Mouse (Mus musculus): Measurements from ENCODE around the gene Dcaf8.

The Dcaf8 gene

GRCm38 (mm10) chr1:172198316-172198715 is 50.4 kb downstream of the Dcaf8 start:
- peak; percentile 55 for DNase-seq

GRCm38 (mm10) chr1:172198996-172199395 is 51.1 kb downstream of the Dcaf8 start:
- peak; percentile 30 for DNase-seq

GRCm38 (mm10) chr1:172200161-172200560 is 52.3 kb downstream of the Dcaf8 start:
- no peak for DNase-seq

GRCm38 (mm10) chr1:172200871-172201447 is 53.1 kb downstream of the Dcaf8 start:
- peak; percentile 80 for DNase-seq

GRCm38 (mm10) chr1:172201967-172202880 is 54.3 kb downstream of the Dcaf8 start:
- DNase-seq = peak; percentile 93

- peak; percentile 71 for DNase-seq
These were observed 55.1 kb downstream of the Dcaf8 start for GRCm38 (mm10) chr1:172202894-172203522.

- peak; percentile 58 for DNase-seq
These were observed 55.7 kb downstream of the Dcaf8 start for GRCm38 (mm10) chr1:172203566-172203965.

GRCm38 (mm10) chr1:172204033-172204813 is 56.3 kb downstream of the Dcaf8 start:
- DNase-seq = peak; percentile 57

GRCm38 (mm10) chr1:172204814-172205740 is 57.2 kb downstream of the Dcaf8 start:
- DNase-seq = peak; percentile 81

- peak; percentile 72 for DNase-seq
These were observed 57.8 kb downstream of the Dcaf8 start for GRCm38 (mm10) chr1:172205741-172206087.

GRCm38 (mm10) chr1:172206141-172206917 is 58.4 kb downstream of the Dcaf8 start, which contains the start of gene Pea15a:
Gene Pea15a, minus strand, starts transcription at chr1:172206804.
- peak; percentile 93 for DNase-seq

- DNase-seq = peak; percentile 80
These were observed 59.3 kb downstream of the Dcaf8 start for GRCm38 (mm10) chr1:172207111-172207584.

GRCm38 (mm10) chr1:172212776-172213175 is 64.9 kb downstream of the Dcaf8 start:
- no peak for DNase-seq

GRCm38 (mm10) chr1:172213771-172214170 is 65.9 kb downstream of the Dcaf8 start:
- peak; percentile 8 for DNase-seq

- peak; percentile 8 for DNase-seq
These were observed 66.9 kb downstream of the Dcaf8 start for GRCm38 (mm10) chr1:172214748-172215147.

GRCm38 (mm10) chr1:172217148-172217547 is 69.3 kb downstream of the Dcaf8 start:
- peak; percentile 91 for DNase-seq

- peak; percentile 34 for DNase-seq
These were observed 70.5 kb downstream of the Dcaf8 start for GRCm38 (mm10) chr1:172218164-172218910.

GRCm38 (mm10) chr1:172219451-172220406 is 71.8 kb downstream of the Dcaf8 start, which contains the start of gene Casq1:
Gene Casq1, minus strand, starts transcription at chr1:172219868.
- no peak for DNase-seq

- DNase-seq = peak; percentile 30
These were observed 72.5 kb downstream of the Dcaf8 start for GRCm38 (mm10) chr1:172220414-172220813.

All from cerebellum, adult 9-11 months (tissue).